10 mouse cellular contexts compared by ENCODE assay signal in genomic region chr5:24428596-24428995, GRCm38 (mm10). TPM values are rescaled to one million over a fixed set of nuclear protein-coding genes. Genes with fewer than 3 reads are reported as not detected.
DNase-seq lines count a peak whose midpoint lies in the region; ATAC-seq and TF ChIP-seq lines count a peak whose summit lies in the region.
"Had no signal": no experiment of that assay in that cellular context is flagged by ENCODE, and none has a peak within 500 bp of the region (broad histone marks: within the 10 kb centered on the region; RNA-seq: fewer than 3 reads in every experiment).

No protein-coding gene starts in this region.

- no peak for DNase-seq in forebrain, embryonic 14.5 days (ENCODE audit: low spot score)
- no peak for DNase-seq in forebrain, postnatal 0 days
- DNase-seq in hindbrain, embryonic 11.5 days (ENCODE audit: low spot score): no peak
- no peak for DNase-seq in liver, embryonic 14.5 days (ENCODE audit: low read depth in 3 of 3, low spot score in 3 of 3)
- DNase-seq in cerebellum, adult 2 months: no peak
- no peak for DNase-seq in left cerebral cortex, postnatal 10 days (ENCODE audit: extremely low spot score in 1 of 2, low spot score in 2 of 2)
- DNase-seq in embryo, embryonic 10 days (ENCODE audit: low spot score): no peak
- DNase-seq: gastrocnemius, postnatal 14 days had no signal

- no peaks in the 10 kb centered on the region for H3K9me3 ChIP-seq in forebrain, embryonic 14.5 days (replicated peaks; ENCODE audit: control insufficient read depth, low read length)
- H3K9me3 ChIP-seq in forebrain, postnatal 0 days (ENCODE audit: low read length): no peaks in the 10 kb centered on the region
- peaks cover 7% of the 10 kb centered on the region for H3K9me3 ChIP-seq in E14TG2a.4 (ENCODE audit: low read length)
- H3K9me3 ChIP-seq in hindbrain, embryonic 11.5 days (ENCODE audit: control insufficient read depth, low read length): no peaks in the 10 kb centered on the region
- H3K9me3 ChIP-seq in liver, embryonic 14.5 days (ENCODE audit: control insufficient read depth, low read length): no peaks in the 10 kb centered on the region

- 13% methylated on average over 9 of the region's 9 CpGs for WGBS in forebrain, embryonic 14.5 days
- 16% methylated on average over 9 of the region's 9 CpGs for WGBS in forebrain, postnatal 0 days
- 12% methylated on average over 9 of the region's 9 CpGs for WGBS in hindbrain, embryonic 11.5 days
- WGBS in liver, embryonic 14.5 days (ENCODE audit: insufficient replicate concordance): 36% methylated on average over 9 of the region's 9 CpGs
- 28% methylated on average over 9 of the region's 9 CpGs for WGBS in cerebellum, adult 2 months

- H3K36me3 ChIP-seq in forebrain, embryonic 14.5 days (ENCODE audit: control insufficient read depth, insufficient read depth, low read length): peaks cover 31% of the 10 kb centered on the region
- peaks cover 22% of the 10 kb centered on the region for H3K36me3 ChIP-seq in forebrain, postnatal 0 days (ENCODE audit: insufficient read depth)
- peaks cover 38% of the 10 kb centered on the region for H3K36me3 ChIP-seq in E14TG2a.4 (ENCODE audit: insufficient read depth, low read length)
- H3K36me3 ChIP-seq in hindbrain, embryonic 11.5 days (ENCODE audit: control insufficient read depth, insufficient read depth, low read length): peaks cover 7% of the 10 kb centered on the region
- H3K36me3 ChIP-seq in liver, embryonic 14.5 days (replicated peaks; ENCODE audit: control insufficient read depth, insufficient read depth, low read depth): no peaks in the 10 kb centered on the region; the same call in none of the 2 replicates

- H3K4me3 ChIP-seq in forebrain, embryonic 14.5 days (ENCODE audit: low read depth, low read length): no peak overlapping the region
- no peak overlapping the region for H3K4me3 ChIP-seq in forebrain, postnatal 0 days (ENCODE audit: low read depth, low read length)
- peak overlapping the region; percentile 66 for H3K4me3 ChIP-seq in E14TG2a.4 (replicated peaks; ENCODE audit: low read length)
- no peak overlapping the region for H3K4me3 ChIP-seq in hindbrain, embryonic 11.5 days (ENCODE audit: low read depth, low read length)
- H3K4me3 ChIP-seq in liver, embryonic 14.5 days (ENCODE audit: insufficient read depth in 1 of 2, low read depth in 2 of 2, low read length in 2 of 2): peak overlapping the region; percentile 22 to 32; a peak in 3 of 4 replicates
- no peak overlapping the region for H3K4me3 ChIP-seq in cerebellum, adult 2 months (replicated peaks; ENCODE audit: insufficient read depth, low read depth, low read length)

- intact Hi-C loops in left cerebral cortex, postnatal 10 days (cut with DNase I): no loop called here

- peaks cover 32% of the 10 kb centered on the region for H3K4me1 ChIP-seq in forebrain, embryonic 14.5 days (ENCODE audit: control insufficient read depth, insufficient read depth, low read length)
- H3K4me1 ChIP-seq in forebrain, postnatal 0 days (ENCODE audit: insufficient read depth): peaks cover 7% of the 10 kb centered on the region; the same call in 1 of the 2 replicates
- H3K4me1 ChIP-seq in E14TG2a.4 (replicated peaks; ENCODE audit: low read depth, low read length): peaks cover 65% of the 10 kb centered on the region
- H3K4me1 ChIP-seq in hindbrain, embryonic 11.5 days (replicated peaks; ENCODE audit: control insufficient read depth, insufficient read depth, low read length): peaks cover 17% of the 10 kb centered on the region
- H3K4me1 ChIP-seq in liver, embryonic 14.5 days (replicated peaks; ENCODE audit: control insufficient read depth in 2 of 2, insufficient read depth in 2 of 2, low read length in 1 of 2): peaks cover 18 to 25% of the 10 kb centered on the region in 2 experiments
- H3K4me1 ChIP-seq in cerebellum, adult 2 months (ENCODE audit: control insufficient read depth, insufficient read depth, low read length): no peaks in the 10 kb centered on the region

- TF ChIP-seq POLR2A in cerebellum, adult 2 months (IDR thresholded peaks at IDR 0.05; ENCODE audit: borderline replicate concordance, insufficient read depth, low read length): no peak

- peak overlapping the region; percentile 35; the same call in 1 of the 2 replicates for H3K9ac ChIP-seq in forebrain, embryonic 14.5 days (ENCODE audit: low read length)
- H3K9ac ChIP-seq in forebrain, postnatal 0 days: no peak overlapping the region
- H3K9ac ChIP-seq in hindbrain, embryonic 11.5 days (ENCODE audit: low read depth, low read length): no peak overlapping the region
- no peak overlapping the region for H3K9ac ChIP-seq in liver, embryonic 14.5 days (replicated peaks)

- peaks cover 3% of the 10 kb centered on the region; the same call in 1 of the 2 replicates for H3K27me3 ChIP-seq in forebrain, embryonic 14.5 days (replicated peaks; ENCODE audit: control insufficient read depth, insufficient read depth, low read length)
- H3K27me3 ChIP-seq in forebrain, postnatal 0 days (ENCODE audit: insufficient read depth, low read length): peaks cover 5% of the 10 kb centered on the region; the same call in 1 of the 2 replicates
- peaks cover 38% of the 10 kb centered on the region for H3K27me3 ChIP-seq in E14TG2a.4 (ENCODE audit: insufficient read depth, low read length)
- H3K27me3 ChIP-seq in hindbrain, embryonic 11.5 days (ENCODE audit: control insufficient read depth, insufficient read depth, low read length): 0 out of 2 replicates have a peak, but pooled peaks cover 4% of the 10 kb centered on the region
- no peaks in the 10 kb centered on the region for H3K27me3 ChIP-seq in liver, embryonic 14.5 days (ENCODE audit: control insufficient read depth, insufficient read depth, low read length)
- H3K27me3 ChIP-seq in cerebellum, adult 2 months (ENCODE audit: control insufficient read depth, insufficient read depth, low read length): no peaks in the 10 kb centered on the region
- H3K27me3 ChIP-seq: CH12.LX had no signal

- no peak for TF ChIP-seq EP300 in liver, embryonic 14.5 days (IDR thresholded peaks at IDR 0.05; ENCODE audit: low read depth)

- H3K4me2 ChIP-seq in forebrain, embryonic 14.5 days (ENCODE audit: low read length): no peak overlapping the region
- no peak overlapping the region for H3K4me2 ChIP-seq in forebrain, postnatal 0 days (ENCODE audit: low read depth)
- H3K4me2 ChIP-seq in hindbrain, embryonic 11.5 days (replicated peaks; ENCODE audit: low read depth, low read length): peak overlapping the region; percentile 8; the same call in 1 of the 2 replicates
- peak overlapping the region; percentile 41 for H3K4me2 ChIP-seq in liver, embryonic 14.5 days (ENCODE audit: low read depth)

- ATAC-seq in forebrain, embryonic 14.5 days: no peak
- ATAC-seq in forebrain, postnatal 0 days: no peak
- no peak for ATAC-seq in hindbrain, embryonic 11.5 days (ENCODE audit: low FRiP score)
- ATAC-seq in liver, embryonic 14.5 days (ENCODE audit: insufficient read depth): no peak

- H3K27ac ChIP-seq in forebrain, embryonic 14.5 days (ENCODE audit: low read depth, low read length): no peak overlapping the region
- no peak overlapping the region for H3K27ac ChIP-seq in forebrain, postnatal 0 days (ENCODE audit: low read depth, low read length)
- no peak overlapping the region for H3K27ac ChIP-seq in hindbrain, embryonic 11.5 days (ENCODE audit: low read depth, low read length)
- H3K27ac ChIP-seq in liver, embryonic 14.5 days: no peak overlapping the region
- H3K27ac ChIP-seq in cerebellum, adult 2 months (ENCODE audit: insufficient read depth, low read length): no peak overlapping the region

- TF ChIP-seq CTCF in forebrain, postnatal 0 days (IDR thresholded peaks at IDR 0.05; ENCODE audit: low read depth): no peak
- TF ChIP-seq CTCF in E14TG2a.4 (conservative IDR thresholded peaks at IDR 0.05; ENCODE audit: low read length): no peak
- no peak for TF ChIP-seq CTCF in liver, embryonic 14.5 days (IDR thresholded peaks at IDR 0.05; ENCODE audit: low read depth)
- no peak for TF ChIP-seq CTCF in cerebellum, adult 2 months (IDR thresholded peaks at IDR 0.05; ENCODE audit: borderline replicate concordance, insufficient read depth, low read depth, low read length)

RNA-seq across cellular contexts. Expression of gene Slc4a2, which starts 5.0 kb away (rescaled TPM):
- 11.5 and 14.6 TPM in 2 replicates for polyA plus RNA-seq in forebrain, embryonic 14.5 days (2014; fragmentation: Nextera tagmentation; extraction: Ambion mirVana)
- 21.4 and 31.9 TPM in 2 replicates for total RNA-seq in forebrain, postnatal 0 days (2014; rRNA removed)
- polyA plus RNA-seq in forebrain, postnatal 0 days (2015; fragmentation: Nextera tagmentation; extraction: Ambion mirVana): 9.7 and 13.9 TPM in 2 replicates
- polyA plus RNA-seq in hindbrain, embryonic 11.5 days (2014; fragmentation: Nextera tagmentation; extraction: Ambion mirVana): 14.3 and 17.9 TPM in 2 replicates
- 11.6 and 12.9 TPM in 2 replicates for polyA plus RNA-seq in liver, embryonic 14.5 days (2012; rRNA removed)
- polyA plus RNA-seq in liver, embryonic 14.5 days (2014; fragmentation: Nextera tagmentation; extraction: Ambion mirVana): 5.6 and 6.0 TPM in 2 replicates
- polyA plus RNA-seq in cerebellum, adult 2 months (2012; rRNA removed): 81.3 and 88.0 TPM in 2 replicates
- 10 to 100 TPM; 24.6 to 27.6 TPM for total RNA-seq in left cerebral cortex, postnatal 10 days (2021)

RNA-seq across cellular contexts. Expression of gene Cdk5, which starts 5.3 kb away (rescaled TPM):
- polyA plus RNA-seq in forebrain, embryonic 14.5 days (2014; fragmentation: Nextera tagmentation; extraction: Ambion mirVana): 106 and 113 TPM in 2 replicates
- 83.3 and 93.8 TPM in 2 replicates for total RNA-seq in forebrain, postnatal 0 days (2014; rRNA removed)
- polyA plus RNA-seq in forebrain, postnatal 0 days (2015; fragmentation: Nextera tagmentation; extraction: Ambion mirVana): 156 and 165 TPM in 2 replicates
- polyA plus RNA-seq in hindbrain, embryonic 11.5 days (2014; fragmentation: Nextera tagmentation; extraction: Ambion mirVana): 56.3 and 62.4 TPM in 2 replicates
- 9.9 and 10.3 TPM in 2 replicates for polyA plus RNA-seq in liver, embryonic 14.5 days (2012; rRNA removed)
- polyA plus RNA-seq in liver, embryonic 14.5 days (2014; fragmentation: Nextera tagmentation; extraction: Ambion mirVana): 8.2 and 8.9 TPM in 2 replicates
- polyA plus RNA-seq in cerebellum, adult 2 months (2012; rRNA removed): 221 and 222 TPM in 2 replicates
- 100 to 1,000 TPM; 148 to 150 TPM for total RNA-seq in left cerebral cortex, postnatal 10 days (2021)

RNA-seq across cellular contexts. Expression of gene Asic3, which starts 15.4 kb away (rescaled TPM):
- polyA plus RNA-seq in forebrain, embryonic 14.5 days (2014; fragmentation: Nextera tagmentation; extraction: Ambion mirVana): not detected in 2 replicates
- total RNA-seq in forebrain, postnatal 0 days (2014; rRNA removed): 0.15 TPM in 1 of 2 replicates, not detected in the other
- 0.08 and 0.52 TPM in 2 replicates for polyA plus RNA-seq in forebrain, postnatal 0 days (2015; fragmentation: Nextera tagmentation; extraction: Ambion mirVana)
- polyA plus RNA-seq in hindbrain, embryonic 11.5 days (2014; fragmentation: Nextera tagmentation; extraction: Ambion mirVana): 0.52 and 0.88 TPM in 2 replicates
- not detected in 2 replicates for polyA plus RNA-seq in liver, embryonic 14.5 days (2012; rRNA removed)
- polyA plus RNA-seq in liver, embryonic 14.5 days (2014; fragmentation: Nextera tagmentation; extraction: Ambion mirVana): not detected in 2 replicates
- polyA plus RNA-seq in cerebellum, adult 2 months (2012; rRNA removed): 0.74 and 0.87 TPM in 2 replicates
- total RNA-seq in left cerebral cortex, postnatal 10 days (2021): under 1 TPM in 1 of 2 experiments, not detected in 1; 0.19 TPM

RNA-seq across cellular contexts. Expression of gene Fastk, which starts 16.5 kb away (rescaled TPM):
- polyA plus RNA-seq in forebrain, embryonic 14.5 days (2014; fragmentation: Nextera tagmentation; extraction: Ambion mirVana): 89.3 and 94.3 TPM in 2 replicates
- total RNA-seq in forebrain, postnatal 0 days (2014; rRNA removed): 87.0 and 132 TPM in 2 replicates
- 88.7 and 91.9 TPM in 2 replicates for polyA plus RNA-seq in forebrain, postnatal 0 days (2015; fragmentation: Nextera tagmentation; extraction: Ambion mirVana)
- polyA plus RNA-seq in hindbrain, embryonic 11.5 days (2014; fragmentation: Nextera tagmentation; extraction: Ambion mirVana): 86.7 and 88.5 TPM in 2 replicates
- polyA plus RNA-seq in liver, embryonic 14.5 days (2012; rRNA removed): 59.9 and 82.4 TPM in 2 replicates
- polyA plus RNA-seq in liver, embryonic 14.5 days (2014; fragmentation: Nextera tagmentation; extraction: Ambion mirVana): 40.8 and 47.2 TPM in 2 replicates
- 246 and 265 TPM in 2 replicates for polyA plus RNA-seq in cerebellum, adult 2 months (2012; rRNA removed)
- 100 to 1,000 TPM in 1 of 2 experiments, 10 to 100 TPM in 1; 96.6 to 105 TPM for total RNA-seq in left cerebral cortex, postnatal 10 days (2021)

RNA-seq across cellular contexts. Expression of gene Tmub1, which starts 19.1 kb away (rescaled TPM):
- 45.5 and 47.5 TPM in 2 replicates for polyA plus RNA-seq in forebrain, embryonic 14.5 days (2014; fragmentation: Nextera tagmentation; extraction: Ambion mirVana)
- total RNA-seq in forebrain, postnatal 0 days (2014; rRNA removed): 34.3 and 47.2 TPM in 2 replicates
- polyA plus RNA-seq in forebrain, postnatal 0 days (2015; fragmentation: Nextera tagmentation; extraction: Ambion mirVana): 54.8 and 56.7 TPM in 2 replicates
- polyA plus RNA-seq in hindbrain, embryonic 11.5 days (2014; fragmentation: Nextera tagmentation; extraction: Ambion mirVana): 30.0 and 33.6 TPM in 2 replicates
- 5.3 and 7.6 TPM in 2 replicates for polyA plus RNA-seq in liver, embryonic 14.5 days (2012; rRNA removed)
- 4.0 and 6.5 TPM in 2 replicates for polyA plus RNA-seq in liver, embryonic 14.5 days (2014; fragmentation: Nextera tagmentation; extraction: Ambion mirVana)
- 60.6 and 61.1 TPM in 2 replicates for polyA plus RNA-seq in cerebellum, adult 2 months (2012; rRNA removed)
- total RNA-seq in left cerebral cortex, postnatal 10 days (2021): 10 to 100 TPM; 29.1 to 29.4 TPM

Comparison
In these comparisons a context has a peak if more than half of its experiments do, and no peak if none do; other contexts are left out.
1. H3K4me2 ChIP-seq: peak in hindbrain, embryonic 11.5 days (single experiment) and liver, embryonic 14.5 days (single experiment); none in forebrain, embryonic 14.5 days (single experiment) and forebrain, postnatal 0 days (single experiment).
2. H3K4me3 ChIP-seq: peak in E14TG2a.4 (single experiment) and liver, embryonic 14.5 days (2 of 2); none in forebrain, embryonic 14.5 days (single experiment), forebrain, postnatal 0 days (single experiment), hindbrain, embryonic 11.5 days (single experiment) and cerebellum, adult 2 months (single experiment).